Mouse (Mus musculus) neural tube, embryonic 15.5 days (tissue): Measurements from ENCODE around the gene Rock2. TPM values are rescaled to one million over a fixed set of nuclear protein-coding genes. Genes with fewer than 3 reads are reported as not detected.

Experiments
- ATAC-seq: fragments of 200-750 bp; cut with Nextera tagmentation; 2 replicates; pipeline ENCODE4 v1.8.0; 2017; ENCODE audit warnings: mild to moderate bottlenecking, moderate TSS enrichment, moderate library complexity; ENCODE audit not compliant: low FRiP score
- H3K27ac ChIP-seq: fragments of 300-500 bp; sonication (generic); replicated peaks from 2 replicates; pipeline ENCODE4 v1.5.1; 2015; ENCODE audit warnings: mild to moderate bottlenecking, inconsistent platforms
- H3K27me3 ChIP-seq: fragments of 300-500 bp; sonication (generic); replicated peaks from 2 replicates; pipeline ENCODE4 v1.6.1; 2015; ENCODE audit warnings: inconsistent platforms
- H3K36me3 ChIP-seq: fragments of 300-500 bp; sonication (generic); 2 replicates; pipeline ENCODE4 v1.6.1; 2015; ENCODE audit warnings: inconsistent platforms
- H3K4me1 ChIP-seq: fragments of 300-500 bp; sonication (generic); 2 replicates; pipeline ENCODE4 v1.6.1; 2015; ENCODE audit warnings: inconsistent platforms
- H3K4me2 ChIP-seq: fragments of 300-500 bp; sonication (generic); 2 replicates; pipeline ENCODE4 v1.6.1; 2015; ENCODE audit warnings: inconsistent platforms, mild to moderate bottlenecking, moderate library complexity
- H3K4me3 ChIP-seq: fragments of 300-500 bp; sonication (generic); replicated peaks from 2 replicates; pipeline ENCODE4 v1.5.1; 2015; ENCODE audit warnings: mild to moderate bottlenecking, inconsistent platforms
- H3K9ac ChIP-seq: fragments of 300-500 bp; sonication (generic); replicated peaks from 2 replicates; pipeline ENCODE4 v1.6.1; 2015; ENCODE audit warnings: mild to moderate bottlenecking, inconsistent platforms
- H3K9me3 ChIP-seq: fragments of 300-500 bp; sonication (generic); replicated peaks from 2 replicates; pipeline ENCODE4 v1.6.1; 2016; ENCODE audit warnings: inconsistent platforms
- WGBS: fragments of 180-500 bp; shearing (Covaris S2); methylation state at CpG from one replicate; pipeline ENCODE4 v1.1.7; 2015; ENCODE audit warnings: mixed read lengths; 5-methylcytosine and 5-hydroxymethylcytosine counted together
- polyA plus RNA-seq: library from polyadenylated mRNA; unstranded; fragments of >200 nt; fragmentation: Nextera tagmentation; extraction: Ambion mirVana; gene quantifications from 2 replicates; pipeline ENCODE4 v1.2.1, GENCODE M21; 2015

Gene Rock2
- polyA plus RNA-seq, 1 experiment from 2014 or later: 13.7 TPM

GRCm38 (mm10) chr12:16893039-16893438 is 1.7 kb upstream of the Rock2 start:
- no peak overlapping the region for H3K27ac ChIP-seq
- 82% methylated on average over 2 of the region's 2 CpGs for WGBS
- H3K27me3 ChIP-seq: no peaks in the 10 kb centered on the region
- peaks cover 26% of the 10 kb centered on the region for H3K4me1 ChIP-seq
- H3K4me2 ChIP-seq: no peak overlapping the region
- H3K36me3 ChIP-seq: no peaks in the 10 kb centered on the region
- ATAC-seq: no peak
- H3K4me3 ChIP-seq: no peak overlapping the region
- no peaks in the 10 kb centered on the region for H3K9me3 ChIP-seq
- H3K9ac ChIP-seq: no peak overlapping the region

DNA sequence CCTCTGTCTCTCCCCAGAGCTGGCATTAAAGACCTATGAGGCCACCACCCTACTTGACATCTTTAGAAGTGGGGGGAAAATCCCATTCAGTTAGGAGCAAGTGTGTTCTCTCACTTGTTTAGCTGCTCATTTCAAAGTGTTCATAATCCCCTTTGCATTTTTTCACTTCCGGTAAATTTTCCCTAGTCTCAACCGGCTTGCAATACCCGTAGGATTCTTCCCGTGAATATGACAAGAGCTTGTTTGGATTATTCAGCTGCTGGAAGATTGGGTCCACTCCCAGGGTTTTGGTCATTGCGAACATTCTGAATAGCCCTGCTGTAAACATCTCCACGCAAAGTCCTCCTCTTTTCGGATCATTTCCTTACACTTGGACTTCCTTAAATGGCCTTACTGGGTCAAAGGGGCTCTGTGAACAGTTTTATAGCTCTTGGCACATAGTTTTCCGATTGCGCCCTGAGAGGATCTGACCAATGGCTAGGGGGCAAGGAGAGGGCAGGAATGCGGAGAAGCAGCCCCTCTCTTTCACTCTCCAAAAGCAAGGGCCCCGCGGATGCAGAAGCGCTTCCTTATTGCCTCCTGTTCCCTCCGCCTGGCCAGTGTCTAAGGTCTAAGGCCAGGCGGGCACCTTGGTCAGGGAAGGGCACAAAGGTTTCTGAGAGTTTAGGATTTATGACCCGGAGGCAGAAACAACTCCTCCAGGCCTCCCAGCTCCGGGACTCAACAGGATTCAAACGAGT is 869 bp upstream of the Rock2 start:
- Histone ChIP-seq H3K9ac (peak overlapping the region; percentile 75), H3K27ac (peak overlapping the region; percentile 96), H3K36me3 (no peaks in the 10 kb centered on the region), H3K9me3 (no peaks in the 10 kb centered on the region), H3K4me1 (peaks cover 26% of the 10 kb centered on the region), H3K27me3 (no peaks in the 10 kb centered on the region), H3K4me2 (peak overlapping the region; percentile 88), H3K4me3 (peak overlapping the region; percentile 89)
- WGBS: 4% methylated on average over 18 of the region's 18 CpGs
- ATAC-seq: peak; percentile 10

DNA sequence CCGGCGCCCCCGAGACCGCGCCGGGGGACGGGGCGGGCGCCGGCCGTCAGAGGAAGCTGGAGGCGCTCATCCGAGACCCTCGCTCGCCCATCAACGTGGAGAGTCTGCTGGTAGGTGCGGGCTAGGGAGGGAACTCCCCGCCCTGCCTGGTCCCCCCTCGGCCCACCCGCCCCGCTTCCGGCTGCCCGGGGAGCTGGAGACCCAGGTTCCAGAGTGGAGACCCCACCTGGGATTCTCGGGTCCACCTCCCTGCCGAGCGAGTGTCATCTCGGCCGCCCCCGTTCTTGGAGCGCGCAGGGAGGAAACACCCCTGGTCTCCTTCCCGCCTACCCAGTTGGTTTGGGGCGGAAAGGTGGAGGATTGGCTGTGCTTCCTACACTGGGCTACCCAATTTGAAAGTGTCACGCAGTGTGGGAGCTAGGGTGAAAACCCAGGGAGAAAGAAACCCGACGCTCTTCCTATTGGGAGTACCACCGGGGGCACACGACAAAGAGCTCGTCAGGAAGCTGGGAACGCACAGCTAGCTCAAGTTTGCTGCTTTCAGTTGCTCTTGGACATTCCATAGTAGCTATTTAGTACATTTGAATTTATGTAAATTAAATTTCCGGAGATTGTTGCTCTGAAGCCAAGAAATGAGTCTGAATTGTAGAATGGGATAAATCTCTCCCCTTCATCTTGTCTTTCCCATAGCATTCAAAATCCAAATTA is 680 bp downstream of the Rock2 start:
- H3K4me2 ChIP-seq: peak overlapping the region; percentile 88
- H3K27me3 ChIP-seq: no peaks in the 10 kb centered on the region
- H3K4me3 ChIP-seq: peak overlapping the region; percentile 89
- WGBS: 1% methylated on average over 40 of the region's 41 CpGs
- H3K36me3 ChIP-seq: no peaks in the 10 kb centered on the region
- no peaks in the 10 kb centered on the region for H3K9me3 ChIP-seq
- H3K27ac ChIP-seq: peak overlapping the region; percentile 96
- peaks cover 26% of the 10 kb centered on the region for H3K4me1 ChIP-seq
- ATAC-seq: peak; percentile 73
- H3K9ac ChIP-seq: peak overlapping the region; percentile 75

GRCm38 (mm10) chr12:16896073-16896789 is 1.5 kb downstream of the Rock2 start:
- Histone ChIP-seq H3K4me1 (peaks cover 30% of the 10 kb centered on the region), H3K4me3 (peak overlapping the region; percentile 89), H3K4me2 (peak overlapping the region; percentile 88), H3K27me3 (no peaks in the 10 kb centered on the region), H3K27ac (peak overlapping the region; percentile 96; the same call in 1 of the 2 replicates), H3K9ac (peak overlapping the region; percentile 75), H3K9me3 (no peaks in the 10 kb centered on the region), H3K36me3 (no peaks in the 10 kb centered on the region)
- no peak for ATAC-seq
- 19% methylated on average over 8 of the region's 8 CpGs for WGBS

DNA sequence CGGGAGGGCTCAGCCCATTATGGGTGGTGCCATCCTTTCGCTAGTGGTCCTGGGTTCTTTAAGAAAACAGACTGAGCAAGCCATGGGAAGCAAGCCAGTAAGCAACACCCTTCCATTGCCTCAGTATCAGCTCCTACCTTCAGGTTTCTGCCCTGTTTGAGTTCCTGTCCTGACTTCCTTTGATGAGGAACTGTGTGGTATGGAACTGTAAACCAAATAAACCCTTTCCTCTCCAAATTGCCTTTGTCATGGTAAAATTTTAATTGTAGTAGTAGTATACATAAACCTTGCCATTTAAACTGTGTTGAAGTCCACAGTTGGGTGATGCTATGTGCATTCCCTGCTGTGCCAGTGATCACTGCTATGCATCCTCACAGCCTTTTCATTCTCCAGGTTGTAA is 2.5 kb downstream of the Rock2 start:
- ATAC-seq: no peak
- WGBS: 69% methylated on average over 2 of the region's 2 CpGs

DNA sequence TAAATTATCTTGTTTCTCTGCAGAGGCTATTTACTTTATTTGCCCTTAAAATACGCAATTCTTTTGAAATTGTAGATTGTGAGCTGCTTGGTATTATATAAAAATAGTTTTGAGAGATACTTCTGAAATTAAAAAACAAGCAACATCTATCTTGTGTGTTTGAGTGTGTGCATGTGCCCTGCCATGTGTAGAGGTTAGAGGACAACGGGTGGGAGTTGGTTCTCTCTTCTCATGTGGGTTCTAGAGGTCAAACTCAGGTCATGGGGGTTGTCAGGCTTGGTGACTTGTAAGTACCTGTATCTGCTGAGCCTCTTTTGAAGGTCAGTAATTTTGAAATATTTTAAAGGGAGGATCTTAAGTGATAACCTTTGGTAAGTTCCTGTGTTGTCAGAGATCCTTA is 3.5 kb downstream of the Rock2 start:
- Histone ChIP-seq H3K4me3 (no peak overlapping the region), H3K4me1 (peaks cover 30% of the 10 kb centered on the region), H3K27ac (no peak overlapping the region), H3K36me3 (no peaks in the 10 kb centered on the region), H3K9ac (no peak overlapping the region), H3K27me3 (no peaks in the 10 kb centered on the region), H3K9me3 (no peaks in the 10 kb centered on the region), H3K4me2 (no peak overlapping the region)
- WGBS: 49% methylated on average over 2 of the region's 2 CpGs
- no peak for ATAC-seq

More for the DNA sequence above, 2.5 kb downstream of the Rock2 start:
- no peaks in the 10 kb centered on the region for H3K9me3 ChIP-seq
- H3K4me3 ChIP-seq: no peak overlapping the region
- H3K27ac ChIP-seq: no peak overlapping the region
- peaks cover 30% of the 10 kb centered on the region for H3K4me1 ChIP-seq
- H3K4me2 ChIP-seq: peak overlapping the region; percentile 88
- H3K9ac ChIP-seq: no peak overlapping the region
- H3K27me3 ChIP-seq: no peaks in the 10 kb centered on the region
- no peaks in the 10 kb centered on the region for H3K36me3 ChIP-seq

DNA sequence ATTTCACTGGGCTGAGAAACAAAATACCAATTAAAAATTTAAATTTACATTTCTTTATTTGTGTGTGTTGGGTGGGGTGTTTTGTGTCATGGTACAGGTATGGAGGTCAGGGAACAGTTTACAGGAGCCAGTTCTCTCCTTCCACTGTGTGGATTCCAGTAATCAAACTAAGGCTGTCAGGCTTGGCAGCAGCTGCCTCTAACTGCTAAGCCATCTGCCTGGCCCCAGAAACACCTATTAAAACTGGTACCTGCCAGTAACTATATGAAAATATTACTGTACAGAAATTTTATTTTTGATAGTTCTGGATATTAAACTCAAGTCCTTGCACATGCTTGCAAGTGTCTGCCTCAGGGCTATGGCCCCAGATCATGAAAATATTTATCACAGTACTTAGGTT is 4.1 kb downstream of the Rock2 start:
- no peak for ATAC-seq
- no peaks in the 10 kb centered on the region for H3K27me3 ChIP-seq
- no peak overlapping the region for H3K27ac ChIP-seq

GRCm38 (mm10) chr12:16900625-16901222 is 6.0 kb downstream of the Rock2 start:
- ATAC-seq: no peak
- no peaks in the 10 kb centered on the region for H3K27me3 ChIP-seq
- no peak overlapping the region for H3K27ac ChIP-seq
- 63% methylated on average over 3 of the region's 3 CpGs for WGBS
- peaks cover 21% of the 10 kb centered on the region for H3K4me1 ChIP-seq
- no peak overlapping the region for H3K4me2 ChIP-seq
- H3K9ac ChIP-seq: no peak overlapping the region
- no peak overlapping the region for H3K4me3 ChIP-seq
- no peaks in the 10 kb centered on the region for H3K9me3 ChIP-seq
- no peaks in the 10 kb centered on the region for H3K36me3 ChIP-seq

More for the DNA sequence above, 4.1 kb downstream of the Rock2 start:
- no peaks in the 10 kb centered on the region for H3K9me3 ChIP-seq
- H3K4me3 ChIP-seq: no peak overlapping the region
- no peak overlapping the region for H3K9ac ChIP-seq
- no peaks in the 10 kb centered on the region for H3K36me3 ChIP-seq
- H3K4me1 ChIP-seq: peaks cover 26% of the 10 kb centered on the region
- H3K4me2 ChIP-seq: no peak overlapping the region

- no peak overlapping the region for H3K4me2 ChIP-seq
- no peak overlapping the region for H3K27ac ChIP-seq
- H3K27me3 ChIP-seq: no peaks in the 10 kb centered on the region
- peaks cover 4% of the 10 kb centered on the region; the same call in 1 of the 2 replicates for H3K4me1 ChIP-seq
- H3K9me3 ChIP-seq: no peaks in the 10 kb centered on the region
- ATAC-seq: no peak
- H3K9ac ChIP-seq: no peak overlapping the region
- H3K4me3 ChIP-seq: no peak overlapping the region
- H3K36me3 ChIP-seq: no peaks in the 10 kb centered on the region
- WGBS: 94% methylated on average over 2 of the region's 2 CpGs
Measured at GRCm38 (mm10) chr12:16903949-16904635, 9.4 kb downstream of the Rock2 start.

GRCm38 (mm10) chr12:16907282-16907846 is 12.7 kb downstream of the Rock2 start:
- Histone ChIP-seq H3K4me1 (no peaks in the 10 kb centered on the region), H3K9me3 (no peaks in the 10 kb centered on the region), H3K4me2 (no peak overlapping the region), H3K36me3 (no peaks in the 10 kb centered on the region), H3K27ac (no peak overlapping the region), H3K27me3 (no peaks in the 10 kb centered on the region), H3K9ac (no peak overlapping the region), H3K4me3 (no peak overlapping the region)
- no peak for ATAC-seq
- WGBS: 92% methylated on average over 1 of the region's 1 CpGs
